Mouse (Mus musculus): ENCODE measurements around the gene Jakmip3. TPM values are rescaled to one million over a fixed set of nuclear protein-coding genes. Genes with fewer than 3 reads are reported as not detected.

Gene Jakmip3
- polyA plus RNA-seq, 1 experiment from 2014 or later = 0.83 TPM

Other genes with a start within 250 kb of the Jakmip3 start
- 69.4 and 74.9 TPM in 2 replicates for gene Ppp2r2d, start 94.7 kb upstream of the Jakmip3 start, polyA plus RNA-seq (2016; fragmentation: Nextera tagmentation; extraction: Ambion mirVana)
- 14.4 and 14.9 TPM in 2 replicates for gene Mapk1ip1, start 94.5 kb upstream of the Jakmip3 start, polyA plus RNA-seq (2016; fragmentation: Nextera tagmentation; extraction: Ambion mirVana)
- 61.5 and 66.6 TPM in 2 replicates for gene Bnip3, start 31.2 kb upstream of the Jakmip3 start, polyA plus RNA-seq (2016; fragmentation: Nextera tagmentation; extraction: Ambion mirVana)
- 212 and 220 TPM in 2 replicates for gene Dpysl4, start 145.3 kb downstream of the Jakmip3 start, polyA plus RNA-seq (2016; fragmentation: Nextera tagmentation; extraction: Ambion mirVana)